Mouse (Mus musculus): ENCODE measurements around the gene Cish. TPM values are rescaled to one million over a fixed set of nuclear protein-coding genes. Genes with fewer than 3 reads are reported as not detected.

Gene Cish
- total and polyA plus RNA-seq, 3 experiments: 10.0 to 24.5 TPM; not detected in 1

DNA sequence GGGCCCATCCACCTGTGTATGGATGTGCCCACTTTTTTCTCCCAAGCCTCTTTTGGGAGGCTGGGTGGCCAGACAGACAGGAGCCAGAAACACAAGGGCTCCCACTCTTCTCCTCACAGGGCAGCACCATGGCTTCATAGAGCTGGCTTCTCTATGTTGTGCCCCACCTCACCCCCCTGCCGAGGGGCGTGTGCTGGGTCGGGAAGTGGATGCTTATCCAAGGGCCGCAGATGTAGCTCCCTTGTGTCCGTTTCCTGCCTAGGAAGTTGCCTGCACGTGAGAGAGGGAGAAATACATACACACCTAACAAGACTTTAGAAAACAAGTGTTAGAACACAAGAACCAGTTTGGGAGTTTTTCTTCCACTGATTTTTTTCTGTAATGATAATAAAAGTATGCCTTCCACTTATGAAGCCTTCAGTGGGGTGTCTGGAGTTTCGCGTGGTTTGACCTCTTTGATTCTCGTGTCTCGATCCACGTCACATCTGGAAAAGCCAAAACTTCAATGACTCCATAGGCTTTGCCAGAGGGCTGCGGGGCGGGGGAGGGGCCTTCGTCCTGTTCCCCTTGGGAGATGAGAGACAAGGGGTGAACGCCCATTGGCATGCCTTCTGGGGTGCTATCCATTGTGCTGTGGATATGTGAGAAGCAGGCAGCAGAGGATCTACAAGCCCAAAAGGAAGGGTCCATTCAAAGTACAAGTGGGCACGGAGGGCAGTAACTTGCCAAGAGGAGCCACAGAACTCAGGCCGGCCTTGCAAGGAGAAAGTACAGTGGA is 5.9 kb downstream of the Cish start:
- Histone ChIP-seq H3K79me2 (ENCODE audit: control insufficient read depth, insufficient read depth, low read length, poor library complexity) (peaks cover 29% of the 10 kb centered on the region), H3K9me3 (replicated peaks; ENCODE audit: insufficient read depth, low read length) (no peaks in the 10 kb centered on the region), H3K9ac (ENCODE audit: control insufficient read depth, low read depth, low read length, poor library complexity, severe bottlenecking) (no peak overlapping the region), H3K36me3 (ENCODE audit: control insufficient read depth in 1 of 2, insufficient read depth in 2 of 2, low read length in 2 of 2) (peaks cover 0 to 24% of the 10 kb centered on the region in 2 experiments; a peak in 2 of 4 replicates), H3K27ac (ENCODE audit: control insufficient read depth, low read depth, low read length) (no peak overlapping the region), H3K27me3 (ENCODE audit: control insufficient read depth in 1 of 2, insufficient read depth in 2 of 2, low read length in 2 of 2) (no peaks in the 10 kb centered on the region), H3K4me3 (ENCODE audit: control insufficient read depth in 1 of 2, insufficient read depth in 1 of 2, low read depth in 2 of 2, low read length in 2 of 2) (no peak overlapping the region), H3K4me1 (ENCODE audit: control insufficient read depth in 1 of 2, insufficient read depth in 2 of 2, low read length in 2 of 2) (peaks cover 2 to 42% of the 10 kb centered on the region in 2 experiments; a peak in 3 of 4 replicates)
- TF ChIP-seq ZMIZ1 (IDR thresholded peaks at IDR 0.05; ENCODE audit: low read depth, low read length) (no peak), BHLHE40 (IDR thresholded peaks at IDR 0.05; ENCODE audit: borderline replicate concordance, low read depth, low read length) (peak; percentile 47; the same call in 1 of the 2 replicates)
- no peak for DNase-seq (ENCODE audit: low read depth, low spot score)

DNA sequence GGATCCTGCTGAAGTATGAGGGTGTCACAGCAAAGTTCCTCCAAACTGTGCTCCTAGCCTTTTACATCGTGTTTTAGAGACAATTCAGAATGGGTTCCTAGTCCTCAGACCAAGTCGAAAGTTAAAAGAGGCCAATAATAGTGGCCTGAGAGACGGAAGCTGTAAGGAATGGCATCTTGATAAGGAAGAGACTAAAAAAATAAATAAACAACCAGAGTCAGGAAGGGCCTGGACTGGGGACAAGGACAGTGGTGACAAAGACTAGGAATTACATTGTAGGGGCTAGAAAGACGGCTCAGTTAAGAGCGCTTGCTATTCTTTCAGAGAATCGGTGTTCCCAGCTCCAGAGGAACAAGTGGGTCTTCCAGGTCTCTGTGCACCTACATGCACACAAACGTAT is 6.8 kb downstream of the Cish start:
- Histone ChIP-seq H3K27me3 (ENCODE audit: control insufficient read depth in 1 of 2, insufficient read depth in 2 of 2, low read length in 2 of 2) (no peaks in the 10 kb centered on the region), H3K79me2 (ENCODE audit: control insufficient read depth, insufficient read depth, low read length, poor library complexity) (peaks cover 20% of the 10 kb centered on the region), H3K27ac (ENCODE audit: control insufficient read depth, low read depth, low read length) (no peak overlapping the region), H3K9ac (ENCODE audit: control insufficient read depth, low read depth, low read length, poor library complexity, severe bottlenecking) (no peak overlapping the region), H3K36me3 (ENCODE audit: control insufficient read depth in 1 of 2, insufficient read depth in 2 of 2, low read length in 2 of 2) (peaks cover 0 to 28% of the 10 kb centered on the region in 2 experiments; a peak in 2 of 4 replicates), H3K4me3 (ENCODE audit: control insufficient read depth in 1 of 2, insufficient read depth in 1 of 2, low read depth in 2 of 2, low read length in 2 of 2) (no peak overlapping the region), H3K4me1 (ENCODE audit: control insufficient read depth in 1 of 2, insufficient read depth in 2 of 2, low read length in 2 of 2) (peaks cover 6 to 48% of the 10 kb centered on the region in 2 experiments), H3K9me3 (replicated peaks; ENCODE audit: insufficient read depth, low read length) (no peaks in the 10 kb centered on the region)
- TF ChIP-seq POLR2AphosphoS2 (IDR thresholded peaks at IDR 0.05; ENCODE audit: low read length): no peak
- TF ChIP-seq MAX (IDR thresholded peaks at IDR 0.05; ENCODE audit: low read length): no peak
- TF ChIP-seq MAZ (IDR thresholded peaks at IDR 0.05; ENCODE audit: low read depth, low read length): no peak
- no peak for TF ChIP-seq SIN3A (IDR thresholded peaks at IDR 0.05; ENCODE audit: low read length)
- no peak for TF ChIP-seq CHD1 (IDR thresholded peaks at IDR 0.05; ENCODE audit: low read depth, low read length)
- no peak for TF ChIP-seq POLR2A (IDR thresholded peaks at IDR 0.05; ENCODE audit: control insufficient read depth in 1 of 2, insufficient read depth in 1 of 2, low read depth in 1 of 2, low read length in 2 of 2, poor library complexity in 1 of 2)
- TF ChIP-seq NELFE (IDR thresholded peaks at IDR 0.05; ENCODE audit: low read depth, low read length): no peak
- no peak for TF ChIP-seq MXI1 (IDR thresholded peaks at IDR 0.05; ENCODE audit: low read depth, low read length)
- TF ChIP-seq GABPA (IDR thresholded peaks at IDR 0.05; ENCODE audit: low read depth, low read length): no peak
- TF ChIP-seq GATA1 (IDR thresholded peaks at IDR 0.05; ENCODE audit: low read depth, low read length): no peak
- no peak for TF ChIP-seq EP300 (IDR thresholded peaks at IDR 0.05; ENCODE audit: low read depth in 1 of 2, low read length in 2 of 2)
- TF ChIP-seq SMC3 (IDR thresholded peaks at IDR 0.05; ENCODE audit: low read depth, low read length): no peak
- TF ChIP-seq ZKSCAN1 (IDR thresholded peaks at IDR 0.05; ENCODE audit: low read depth, low read length): no peak
- TF ChIP-seq JUND (IDR thresholded peaks at IDR 0.05; ENCODE audit: low read depth, low read length): no peak
- TF ChIP-seq TAL1 (IDR thresholded peaks at IDR 0.05; ENCODE audit: low read length): no peak
- no peak for TF ChIP-seq KAT2A (conservative IDR thresholded peaks at IDR 0.05; ENCODE audit: low read depth, low read length)
- no peak for TF ChIP-seq NRF1 (IDR thresholded peaks at IDR 0.05; ENCODE audit: insufficient read depth, low read depth, low read length, poor library complexity, severe bottlenecking)
- DNase-seq (ENCODE audit: low read depth, low spot score): no peak
